Mouse (Mus musculus) olfactory bulb, adult 2 months (tissue): Measurements from ENCODE around the gene Cdh18. TPM values are rescaled to one million over a fixed set of nuclear protein-coding genes. Genes with fewer than 3 reads are reported as not detected.

Experiments used
- H3K27ac ChIP-seq: fragments of 200-500 bp; 2 replicates; pipeline ENCODE4 v1.5.1; 2012; ENCODE audit warnings: low read depth, low read length; ENCODE audit not compliant: insufficient read depth
- H3K4me1 ChIP-seq: fragments of 200-500 bp; 2 replicates; pipeline ENCODE4 v1.6.1; 2012; ENCODE audit warnings: low read length; ENCODE audit not compliant: control insufficient read depth, insufficient read depth
- H3K4me3 ChIP-seq: fragments of 200-500 bp; 2 replicates; pipeline ENCODE4 v1.5.1; 2012; ENCODE audit warnings: mild to moderate bottlenecking, low read depth, low read length, moderate library complexity; ENCODE audit not compliant: insufficient read depth
- CTCF ChIP-seq: fragments of 200-500 bp; IDR thresholded peaks from 2 replicates; pipeline ENCODE4 v1.5.1; 2012; ENCODE audit warnings: low read depth, mild to moderate bottlenecking, low read length, moderate library complexity; ENCODE audit not compliant: insufficient read depth
- POLR2A ChIP-seq: fragments of 200-500 bp; IDR thresholded peaks from 2 replicates; pipeline ENCODE4 v1.6.1; 2012; ENCODE audit warnings: mild to moderate bottlenecking, low read depth, low read length, moderate library complexity; ENCODE audit not compliant: insufficient read depth
- WGBS: fragments of 180-500 bp; shearing (Covaris S2); methylation state at CpG from one replicate; pipeline ENCODE4 v1.1.7; 2018; 5-methylcytosine and 5-hydroxymethylcytosine counted together
- polyA plus RNA-seq: library from polyadenylated mRNA; stranded (reverse); fragments of >200 nt; gene quantifications from 2 replicates; pipeline ENCODE4 v1.2.4, GENCODE M21; 2012; ENCODE audit warnings: low replicate concordance; ENCODE audit not compliant: missing spikeins, insufficient read depth, insufficient read length

The Cdh18 gene
- polyA plus RNA-seq, 1 experiment, result not detected

- 28% methylated on average over 4 of the region's 4 CpGs for WGBS
- H3K4me3 ChIP-seq, result no peak overlapping the region
- no peaks in the 10 kb centered on the region for H3K4me1 ChIP-seq
- 0 out of 2 replicates have a peak overlapping the region, but pooled peaks have one; percentile 78 for H3K27ac ChIP-seq
- TF ChIP-seq POLR2A (no peak), CTCF (no peak)
These were observed 348.9 kb downstream of the Cdh18 start for GRCm38 (mm10) chr15:22897724-22898123.

- no peak for TF ChIP-seq CTCF
- TF ChIP-seq POLR2A, result no peak
- WGBS, result 38% methylated on average over 4 of the region's 4 CpGs
- Histone ChIP-seq H3K4me1 (no peaks in the 10 kb centered on the region), H3K27ac (peak overlapping the region; percentile 78; the same call in 1 of the 2 replicates), H3K4me3 (no peak overlapping the region)
These were observed 349.4 kb downstream of the Cdh18 start for GRCm38 (mm10) chr15:22898208-22898607.

- no peak overlapping the region for H3K27ac ChIP-seq
- TF ChIP-seq CTCF, result no peak
- no peak for TF ChIP-seq POLR2A
- H3K4me1 ChIP-seq, result no peaks in the 10 kb centered on the region
- H3K4me3 ChIP-seq, result no peak overlapping the region
These were observed 365.6 kb downstream of the Cdh18 start for GRCm38 (mm10) chr15:22914444-22914843.

- Histone ChIP-seq H3K4me1 (no peaks in the 10 kb centered on the region), H3K27ac (no peak overlapping the region), H3K4me3 (no peak overlapping the region)
- no peak for TF ChIP-seq POLR2A
- no peak for TF ChIP-seq CTCF
- 83% methylated on average over 4 of the region's 4 CpGs for WGBS
These were observed 385.5 kb downstream of the Cdh18 start for GRCm38 (mm10) chr15:22934293-22934692.

- H3K4me3 ChIP-seq, result no peak overlapping the region
- no peak overlapping the region for H3K27ac ChIP-seq
- TF ChIP-seq CTCF (no peak), POLR2A (no peak)
- H3K4me1 ChIP-seq, result no peaks in the 10 kb centered on the region
- WGBS, result 91% methylated on average over 1 of the region's 1 CpGs
These were observed 398.4 kb downstream of the Cdh18 start for GRCm38 (mm10) chr15:22947234-22947633.

- Histone ChIP-seq H3K4me3 (no peak overlapping the region), H3K4me1 (peaks cover 5% of the 10 kb centered on the region), H3K27ac (no peak overlapping the region)
- 39% methylated on average over 11 of the region's 11 CpGs for WGBS
- TF ChIP-seq CTCF (no peak), POLR2A (no peak)
These were observed 420.6 kb downstream of the Cdh18 start for GRCm38 (mm10) chr15:22969424-22969823.

GRCm38 (mm10) chr15:22980136-22980535 lies 431.3 kb downstream of the Cdh18 start:
- WGBS, result 52% methylated on average over 5 of the region's 5 CpGs
- H3K4me3 ChIP-seq, result no peak overlapping the region
- no peak for TF ChIP-seq CTCF
- no peak for TF ChIP-seq POLR2A
- no peaks in the 10 kb centered on the region for H3K4me1 ChIP-seq
- no peak overlapping the region for H3K27ac ChIP-seq

GRCm38 (mm10) chr15:22984647-22985046 lies 435.8 kb downstream of the Cdh18 start:
- Histone ChIP-seq H3K4me1 (no peaks in the 10 kb centered on the region), H3K4me3 (no peak overlapping the region), H3K27ac (no peak overlapping the region)
- 83% methylated on average over 5 of the region's 5 CpGs for WGBS
- TF ChIP-seq CTCF (no peak), POLR2A (no peak)

- no peak overlapping the region for H3K4me3 ChIP-seq
- WGBS, result 71% methylated on average over 5 of the region's 5 CpGs
- TF ChIP-seq POLR2A (no peak), CTCF (no peak)
- no peak overlapping the region for H3K27ac ChIP-seq
- H3K4me1 ChIP-seq, result no peaks in the 10 kb centered on the region
These were observed 467.9 kb downstream of the Cdh18 start for GRCm38 (mm10) chr15:23016680-23017079.

GRCm38 (mm10) chr15:23021151-23021550 lies 472.3 kb downstream of the Cdh18 start:
- 48% methylated on average over 2 of the region's 2 CpGs for WGBS
- Histone ChIP-seq H3K4me1 (no peaks in the 10 kb centered on the region), H3K4me3 (no peak overlapping the region), H3K27ac (no peak overlapping the region)
- TF ChIP-seq CTCF (no peak), POLR2A (no peak)
